Mouse (Mus musculus) heart, embryonic 11.5 days (tissue): ENCODE measurements around the gene Itgb6. TPM values are rescaled to one million over a fixed set of nuclear protein-coding genes. Genes with fewer than 3 reads are reported as not detected.

Experiments used
- ATAC-seq: fragments of 200-750 bp; cut with Nextera tagmentation; replicated peaks from 2 replicates; pipeline ENCODE4 v1.8.0; 2017; ENCODE audit warnings: moderate library complexity; ENCODE audit not compliant: insufficient number of reproducible peaks, low FRiP score, low TSS enrichment
- H3K27ac ChIP-seq: fragments of 300-500 bp; sonication (generic); 2 replicates; pipeline ENCODE4 v1.5.1; 2014; ENCODE audit warnings: mild to moderate bottlenecking, low read depth, low read length
- H3K27me3 ChIP-seq: fragments of 300-500 bp; sonication (generic); 2 replicates; pipeline ENCODE4 v1.6.1; 2014; ENCODE audit warnings: mild to moderate bottlenecking, low read length, mixed read lengths; ENCODE audit not compliant: control insufficient read depth, insufficient read depth
- H3K36me3 ChIP-seq: fragments of 300-500 bp; sonication (generic); 2 replicates; pipeline ENCODE4 v1.6.1; 2014; ENCODE audit warnings: mild to moderate bottlenecking, low read length, moderate library complexity, mixed read lengths; ENCODE audit not compliant: control insufficient read depth, insufficient read depth
- H3K4me1 ChIP-seq: fragments of 300-500 bp; sonication (generic); 2 replicates; pipeline ENCODE4 v1.6.1; 2014; ENCODE audit warnings: low read length; ENCODE audit not compliant: control insufficient read depth, insufficient read depth
- H3K4me2 ChIP-seq: fragments of 300-500 bp; sonication (generic); 2 replicates; pipeline ENCODE4 v1.6.1; 2014; ENCODE audit warnings: mild to moderate bottlenecking, moderate library complexity
- H3K4me3 ChIP-seq: fragments of 300-500 bp; sonication (generic); 2 replicates; pipeline ENCODE4 v1.5.1; 2014; ENCODE audit warnings: low read depth, low read length
- H3K9ac ChIP-seq: fragments of 300-500 bp; sonication (generic); 2 replicates; pipeline ENCODE4 v1.6.1; 2014; ENCODE audit warnings: mild to moderate bottlenecking, low read depth, low read length, moderate library complexity
- H3K9me3 ChIP-seq: fragments of 300-500 bp; sonication (generic); replicated peaks from 2 replicates; pipeline ENCODE4 v1.6.1; 2016; ENCODE audit warnings: low read length; ENCODE audit not compliant: control insufficient read depth
- WGBS: fragments of 180-500 bp; shearing (Covaris S2); extraction: QIAGEN DNeasy Blood & Tissue Kit; methylation state at CpG from one replicate; pipeline ENCODE4 v1.1.7; 2014; ENCODE audit not compliant: insufficient replicate concordance; 5-methylcytosine and 5-hydroxymethylcytosine counted together
- polyA plus RNA-seq: library from polyadenylated mRNA; unstranded; fragments of >200 nt; fragmentation: Nextera tagmentation; extraction: Ambion mirVana; gene quantifications from 2 replicates; pipeline ENCODE4 v1.2.1, GENCODE M21; 2014

Itgb6 gene
- polyA plus RNA-seq, 1 experiment from 2014 or later, result 0.20 TPM

- H3K27ac ChIP-seq, result no peak overlapping the region
- H3K9ac ChIP-seq, result no peak overlapping the region
- H3K4me1 ChIP-seq, result peaks cover 17% of the 10 kb centered on the region
- no peak for ATAC-seq
- H3K4me2 ChIP-seq, result no peak overlapping the region
- H3K27me3 ChIP-seq, result no peaks in the 10 kb centered on the region
- H3K4me3 ChIP-seq, result no peak overlapping the region
- no peaks in the 10 kb centered on the region for H3K36me3 ChIP-seq
- WGBS, result 70% methylated on average over 3 of the region's 3 CpGs
- no peaks in the 10 kb centered on the region for H3K9me3 ChIP-seq
These were observed 86.0 kb downstream of the Itgb6 start for GRCm38 (mm10) chr2:60636481-60636880.

GRCm38 (mm10) chr2:60636038-60636437 lies 86.4 kb downstream of the Itgb6 start:
- Histone ChIP-seq H3K9me3 (no peaks in the 10 kb centered on the region), H3K27ac (no peak overlapping the region), H3K27me3 (no peaks in the 10 kb centered on the region), H3K36me3 (no peaks in the 10 kb centered on the region), H3K4me2 (no peak overlapping the region), H3K4me3 (no peak overlapping the region), H3K4me1 (peaks cover 17% of the 10 kb centered on the region), H3K9ac (no peak overlapping the region)
- ATAC-seq, result no peak
- 67% methylated on average over 6 of the region's 6 CpGs for WGBS

GRCm38 (mm10) chr2:60632791-60633190 lies 89.7 kb downstream of the Itgb6 start:
- H3K9me3 ChIP-seq, result no peaks in the 10 kb centered on the region
- no peak overlapping the region for H3K4me3 ChIP-seq
- H3K27me3 ChIP-seq, result no peaks in the 10 kb centered on the region
- H3K4me1 ChIP-seq, result peaks cover 12% of the 10 kb centered on the region
- ATAC-seq, result no peak
- no peaks in the 10 kb centered on the region for H3K36me3 ChIP-seq
- WGBS, result 90% methylated on average over 2 of the region's 2 CpGs
- no peak overlapping the region for H3K9ac ChIP-seq
- H3K4me2 ChIP-seq, result no peak overlapping the region
- no peak overlapping the region for H3K27ac ChIP-seq

- Histone ChIP-seq H3K4me2 (no peak overlapping the region), H3K9ac (no peak overlapping the region), H3K4me1 (no peaks in the 10 kb centered on the region), H3K9me3 (no peaks in the 10 kb centered on the region), H3K36me3 (no peaks in the 10 kb centered on the region), H3K4me3 (no peak overlapping the region), H3K27me3 (no peaks in the 10 kb centered on the region), H3K27ac (no peak overlapping the region)
- 85% methylated on average over 2 of the region's 2 CpGs for WGBS
- ATAC-seq, result no peak
These were observed 92.1 kb downstream of the Itgb6 start for GRCm38 (mm10) chr2:60630304-60630703.

DNA sequence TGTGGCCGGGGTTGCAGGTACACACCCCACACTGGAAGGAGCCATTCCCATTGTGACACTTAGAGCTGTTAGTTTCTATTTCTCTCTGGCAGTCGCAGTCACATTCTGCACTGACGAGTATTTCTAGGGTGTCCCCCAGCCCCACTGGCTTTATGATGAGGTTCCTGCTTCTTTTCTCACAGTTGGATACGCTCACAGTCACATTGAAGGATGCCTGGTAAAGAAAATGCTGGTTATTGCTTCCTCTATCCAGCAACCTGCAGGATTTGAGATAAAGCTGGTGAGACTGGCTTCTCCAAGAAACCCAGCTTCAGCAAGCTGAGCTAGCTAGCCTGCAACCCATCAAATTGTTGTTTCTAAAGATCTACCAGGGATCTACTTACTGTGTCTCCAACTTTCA lies 94.5 kb downstream of the Itgb6 start:
- Histone ChIP-seq H3K9me3 (no peaks in the 10 kb centered on the region), H3K27me3 (no peaks in the 10 kb centered on the region), H3K4me2 (no peak overlapping the region), H3K4me1 (no peaks in the 10 kb centered on the region; the same call in 1 of the 2 replicates), H3K9ac (no peak overlapping the region), H3K4me3 (no peak overlapping the region), H3K27ac (no peak overlapping the region), H3K36me3 (no peaks in the 10 kb centered on the region)
- ATAC-seq, result no peak
- WGBS, result 77% methylated on average over 4 of the region's 4 CpGs

DNA sequence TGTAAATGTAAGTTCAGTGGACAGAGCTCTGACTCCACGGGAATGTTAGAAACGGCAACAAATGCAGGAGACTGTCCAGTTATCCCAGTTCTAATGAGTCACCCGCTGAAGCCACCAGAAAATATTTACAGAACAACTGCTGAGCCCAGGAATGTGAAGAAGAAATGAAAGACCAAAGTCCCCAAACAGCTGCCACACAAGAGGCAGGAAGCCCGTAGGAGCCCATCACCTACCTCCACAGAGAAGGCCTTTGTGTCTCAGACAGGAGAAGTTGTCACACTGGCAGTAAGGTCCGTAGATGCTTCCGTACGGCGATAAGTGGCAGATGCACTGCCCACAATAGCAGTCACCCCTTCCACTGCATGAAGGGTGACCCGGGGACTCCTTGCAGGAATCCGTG lies 94.9 kb downstream of the Itgb6 start:
- H3K9ac ChIP-seq, result no peak overlapping the region
- no peaks in the 10 kb centered on the region for H3K36me3 ChIP-seq
- no peak overlapping the region for H3K4me2 ChIP-seq
- H3K27ac ChIP-seq, result no peak overlapping the region
- no peak for ATAC-seq
- WGBS, result 62% methylated on average over 10 of the region's 10 CpGs
- H3K9me3 ChIP-seq, result no peaks in the 10 kb centered on the region
- H3K27me3 ChIP-seq, result no peaks in the 10 kb centered on the region
- no peak overlapping the region for H3K4me3 ChIP-seq
- H3K4me1 ChIP-seq, result no peaks in the 10 kb centered on the region; the same call in 1 of the 2 replicates

DNA sequence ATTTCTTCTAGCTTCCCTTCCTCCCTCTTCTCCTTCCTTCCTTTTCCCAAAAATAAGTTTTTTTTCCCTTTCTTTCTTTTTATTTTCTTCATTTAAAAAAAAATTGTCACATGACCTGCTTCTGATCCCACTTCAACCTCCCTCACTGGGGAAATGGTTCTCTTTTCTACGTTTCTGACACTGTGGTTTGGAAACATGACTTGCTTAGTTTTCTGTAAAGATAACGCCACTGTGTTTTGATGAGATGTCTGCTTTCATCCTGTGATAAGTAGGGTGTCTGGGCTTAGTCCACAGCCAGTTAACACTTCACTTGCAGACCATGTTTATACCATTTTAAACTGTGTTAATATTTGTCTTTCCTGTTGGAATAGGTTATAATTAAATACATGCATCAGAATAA lies 96.7 kb downstream of the Itgb6 start:
- no peaks in the 10 kb centered on the region for H3K27me3 ChIP-seq
- WGBS, result 10% methylated on average over 2 of the region's 2 CpGs
- H3K4me3 ChIP-seq, result no peak overlapping the region
- no peaks in the 10 kb centered on the region for H3K9me3 ChIP-seq
- H3K27ac ChIP-seq, result no peak overlapping the region
- ATAC-seq, result no peak
- no peaks in the 10 kb centered on the region; the same call in 1 of the 2 replicates for H3K4me1 ChIP-seq
- no peaks in the 10 kb centered on the region for H3K36me3 ChIP-seq
- no peak overlapping the region for H3K4me2 ChIP-seq
- no peak overlapping the region for H3K9ac ChIP-seq

- ATAC-seq, result no peak
- WGBS, result 80% methylated on average over 7 of the region's 7 CpGs
- H3K4me1 ChIP-seq, result no peaks in the 10 kb centered on the region; the same call in 1 of the 2 replicates
- H3K9ac ChIP-seq, result no peak overlapping the region
- H3K9me3 ChIP-seq, result no peaks in the 10 kb centered on the region
- H3K27ac ChIP-seq, result no peak overlapping the region
- H3K4me2 ChIP-seq, result no peak overlapping the region
- H3K4me3 ChIP-seq, result no peak overlapping the region
- no peaks in the 10 kb centered on the region for H3K36me3 ChIP-seq
- H3K27me3 ChIP-seq, result no peaks in the 10 kb centered on the region
These were observed 100.3 kb downstream of the Itgb6 start for GRCm38 (mm10) chr2:60622161-60622560.

DNA sequence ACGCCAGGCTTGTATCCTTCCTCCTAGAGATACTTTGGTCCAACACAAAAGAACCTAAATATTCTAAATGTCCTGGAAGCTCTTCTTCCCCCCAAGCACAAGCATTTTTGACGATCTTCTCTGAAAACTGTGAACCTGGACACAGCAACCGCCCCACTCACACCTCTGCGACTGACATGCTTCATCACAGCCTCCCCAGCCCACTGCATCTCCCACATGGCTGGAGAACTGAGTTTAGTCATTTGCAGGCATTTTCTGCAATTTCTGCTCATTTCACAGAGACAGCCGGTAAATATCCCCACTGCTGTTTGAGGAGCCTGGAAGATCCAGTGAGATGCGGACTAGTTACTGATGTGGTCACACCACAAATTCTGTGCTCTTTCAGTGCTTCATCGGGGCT lies 107.7 kb downstream of the Itgb6 start:
- no peak overlapping the region for H3K9ac ChIP-seq
- H3K27ac ChIP-seq, result no peak overlapping the region
- H3K4me1 ChIP-seq, result no peaks in the 10 kb centered on the region
- H3K9me3 ChIP-seq, result no peaks in the 10 kb centered on the region
- no peaks in the 10 kb centered on the region for H3K27me3 ChIP-seq
- H3K4me3 ChIP-seq, result no peak overlapping the region
- 85% methylated on average over 7 of the region's 7 CpGs for WGBS
- H3K36me3 ChIP-seq, result no peaks in the 10 kb centered on the region
- no peak overlapping the region for H3K4me2 ChIP-seq
- ATAC-seq, result no peak
